Comparison of ENCODE assay signal across 19 mouse cellular contexts in genomic region chr1:162862328-162862727, GRCm38 (mm10). TPM values are rescaled to one million over a fixed set of nuclear protein-coding genes. Genes with fewer than 3 reads are reported as not detected.
DNase-seq lines count a peak whose midpoint lies in the region; ATAC-seq and TF ChIP-seq lines count a peak whose summit lies in the region.
"Had no signal": no experiment of that assay in that cellular context is flagged by ENCODE, and none has a peak within 500 bp of the region (broad histone marks: within the 10 kb centered on the region; RNA-seq: fewer than 3 reads in every experiment).

No protein-coding gene starts in this region.

- TF ChIP-seq CTCF in hindbrain, postnatal 0 days (IDR thresholded peaks at IDR 0.05; ENCODE audit: low read depth), result no peak
- TF ChIP-seq CTCF in liver, adult 2 months (IDR thresholded peaks at IDR 0.05; ENCODE audit: low read depth, low read length), result no peak

- H3K27ac ChIP-seq in hindbrain, embryonic 10.5 days, result peak overlapping the region; percentile 50
- H3K27ac ChIP-seq in hindbrain, postnatal 0 days, result no peak overlapping the region
- H3K27ac ChIP-seq in liver, adult 2 months (replicated peaks; ENCODE audit: insufficient read depth, low read depth, low read length), result peak overlapping the region; percentile 80
- H3K27ac ChIP-seq in liver, embryonic 12.5 days, result no peak overlapping the region
- no peak overlapping the region for H3K27ac ChIP-seq in forebrain, embryonic 10.5 days
- H3K27ac ChIP-seq: forebrain, embryonic 12.5 days; liver, embryonic 15.5 days; neural tube, embryonic 15.5 days had no signal

- no peaks in the 10 kb centered on the region for H3K36me3 ChIP-seq in hindbrain, embryonic 10.5 days
- no peaks in the 10 kb centered on the region for H3K36me3 ChIP-seq in hindbrain, postnatal 0 days (ENCODE audit: insufficient read depth, low read length)
- peaks cover 4% of the 10 kb centered on the region; the same call in 1 of the 2 replicates for H3K36me3 ChIP-seq in liver, adult 2 months (ENCODE audit: control insufficient read depth, insufficient read depth, low read length)
- H3K36me3 ChIP-seq in liver, embryonic 12.5 days, result no peaks in the 10 kb centered on the region
- no peaks in the 10 kb centered on the region for H3K36me3 ChIP-seq in forebrain, embryonic 10.5 days (replicated peaks)
- H3K36me3 ChIP-seq: forebrain, embryonic 12.5 days; heart, embryonic 12.5 days; liver, embryonic 15.5 days; neural tube, embryonic 15.5 days had no signal

- no peak overlapping the region for H3K4me2 ChIP-seq in hindbrain, postnatal 0 days (ENCODE audit: low read depth, low read length)
- H3K4me2 ChIP-seq in liver, embryonic 12.5 days, result no peak overlapping the region
- H3K4me2 ChIP-seq: forebrain, embryonic 12.5 days; heart, embryonic 12.5 days; liver, embryonic 15.5 days; neural tube, embryonic 15.5 days had no signal

- WGBS in hindbrain, embryonic 10.5 days, result 23% methylated on average over 1 of the region's 1 CpGs
- 28% methylated on average over 1 of the region's 1 CpGs for WGBS in hindbrain, postnatal 0 days
- WGBS in liver, adult 2 months, result 19% methylated on average over 1 of the region's 1 CpGs
- 35% methylated on average over 1 of the region's 1 CpGs for WGBS in liver, embryonic 12.5 days (ENCODE audit: insufficient replicate concordance)
- WGBS in forebrain, embryonic 10.5 days, result 14% methylated on average over 1 of the region's 1 CpGs

- H3K79me2 ChIP-seq in liver, adult 2 months (ENCODE audit: control insufficient read depth, insufficient read depth, low read length), result peaks cover 3% of the 10 kb centered on the region; the same call in 1 of the 2 replicates

- TF ChIP-seq POLR2A in liver, adult 2 months (IDR thresholded peaks at IDR 0.05; ENCODE audit: extremely low read depth, insufficient read depth, low read length), result no peak

- no peaks in the 10 kb centered on the region for H3K27me3 ChIP-seq in hindbrain, embryonic 10.5 days (ENCODE audit: insufficient read depth, poor library complexity, severe bottlenecking)
- no peaks in the 10 kb centered on the region for H3K27me3 ChIP-seq in hindbrain, postnatal 0 days (ENCODE audit: insufficient read depth, low read length)
- no peaks in the 10 kb centered on the region for H3K27me3 ChIP-seq in liver, adult 2 months (ENCODE audit: control insufficient read depth, insufficient read depth, low read length)
- H3K27me3 ChIP-seq in liver, embryonic 12.5 days (replicated peaks), result no peaks in the 10 kb centered on the region
- H3K27me3 ChIP-seq in forebrain, embryonic 10.5 days (ENCODE audit: poor library complexity, severe bottlenecking), result no peaks in the 10 kb centered on the region
- H3K27me3 ChIP-seq: forebrain, embryonic 12.5 days; heart, embryonic 12.5 days; liver, embryonic 15.5 days; neural tube, embryonic 15.5 days had no signal

- no peak for DNase-seq in hindbrain, embryonic 10.5 days (ENCODE audit: low spot score)
- DNase-seq in hindbrain, postnatal 0 days (ENCODE audit: low spot score), result no peak
- DNase-seq in liver, adult 2 months (ENCODE audit: extremely low read depth, low read depth, low spot score), result peak; percentile 48
- DNase-seq in adipocyte (ENCODE audit: low spot score), result peak; percentile 35
- DNase-seq in kidney, postnatal 14 days, result peak; percentile 30
- no peak for DNase-seq in urinary bladder, adult 2 months (ENCODE audit: low spot score)
- DNase-seq in forebrain, embryonic 10.5 days (ENCODE audit: extremely low spot score, low spot score), result no peak
- DNase-seq: adrenal gland, postnatal 10 days; cerebellum, adult 8-10 months; lung, postnatal 36 days; thymus, adult 2 months had no signal

- no peak overlapping the region for H3K4me3 ChIP-seq in hindbrain, embryonic 10.5 days
- no peak overlapping the region for H3K4me3 ChIP-seq in hindbrain, postnatal 0 days (ENCODE audit: low read length)
- no peak overlapping the region; the same call in 1 of the 2 replicates for H3K4me3 ChIP-seq in liver, adult 2 months (ENCODE audit: insufficient read depth, low read depth, low read length)
- H3K4me3 ChIP-seq in liver, embryonic 12.5 days, result no peak overlapping the region
- no peak overlapping the region for H3K4me3 ChIP-seq in forebrain, embryonic 10.5 days
- H3K4me3 ChIP-seq: forebrain, embryonic 12.5 days; heart, embryonic 12.5 days; liver, embryonic 15.5 days; neural tube, embryonic 15.5 days had no signal

- H3K9me3 ChIP-seq in hindbrain, embryonic 10.5 days, result no peaks in the 10 kb centered on the region
- H3K9me3 ChIP-seq in hindbrain, postnatal 0 days (ENCODE audit: low read length), result no peaks in the 10 kb centered on the region
- H3K9me3 ChIP-seq in liver, embryonic 12.5 days (replicated peaks), result no peaks in the 10 kb centered on the region
- H3K9me3 ChIP-seq in forebrain, embryonic 10.5 days, result no peaks in the 10 kb centered on the region
- H3K9me3 ChIP-seq: forebrain, embryonic 12.5 days; heart, embryonic 12.5 days; liver, embryonic 15.5 days; neural tube, embryonic 15.5 days had no signal

- no peak for ATAC-seq in hindbrain, postnatal 0 days
- no peak for ATAC-seq in liver, embryonic 12.5 days

- no peak overlapping the region for H3K9ac ChIP-seq in hindbrain, postnatal 0 days (replicated peaks; ENCODE audit: low read length)
- peak overlapping the region; percentile 42 for H3K9ac ChIP-seq in liver, adult 2 months (ENCODE audit: low read depth, low read length)
- H3K9ac ChIP-seq in liver, embryonic 12.5 days, result no peak overlapping the region
- H3K9ac ChIP-seq: forebrain, embryonic 12.5 days; heart, embryonic 12.5 days; liver, embryonic 15.5 days; neural tube, embryonic 15.5 days had no signal

- H3K4me1 ChIP-seq in hindbrain, embryonic 10.5 days (replicated peaks), result peaks cover 31% of the 10 kb centered on the region
- H3K4me1 ChIP-seq in hindbrain, postnatal 0 days (ENCODE audit: insufficient read depth, low read length), result 0 out of 2 replicates have a peak, but pooled peaks cover 5% of the 10 kb centered on the region
- H3K4me1 ChIP-seq in liver, adult 2 months (ENCODE audit: control insufficient read depth, insufficient read depth, low read length), result peaks cover 40% of the 10 kb centered on the region
- peaks cover 25% of the 10 kb centered on the region for H3K4me1 ChIP-seq in liver, embryonic 12.5 days
- peaks cover 37% of the 10 kb centered on the region for H3K4me1 ChIP-seq in forebrain, embryonic 10.5 days
- H3K4me1 ChIP-seq: heart, embryonic 12.5 days had no signal

RNA-seq across cellular contexts. Expression of gene Fmo1, which starts 4.1 kb away (rescaled TPM):
- 11.3 and 11.6 TPM in 2 replicates for polyA plus RNA-seq in hindbrain, embryonic 10.5 days (2016; fragmentation: Nextera tagmentation; extraction: Ambion mirVana)
- 45.3 and 48.8 TPM in 2 replicates for total RNA-seq in hindbrain, postnatal 0 days (2014; rRNA removed)
- polyA plus RNA-seq in hindbrain, postnatal 0 days (2015; fragmentation: Nextera tagmentation; extraction: Ambion mirVana), result 33.2 and 36.8 TPM in 2 replicates
- 187 and 242 TPM in 2 replicates for total RNA-seq in liver, adult 2 months (2014; rRNA removed)
- polyA plus RNA-seq in liver, adult 2 months (2012; rRNA removed), result 152 and 171 TPM in 2 replicates
- polyA plus RNA-seq in liver, embryonic 12.5 days (2016; fragmentation: Nextera tagmentation; extraction: Ambion mirVana), result 3.8 and 4.8 TPM in 2 replicates
- polyA plus RNA-seq in urinary bladder, adult 2 months (2012; rRNA removed), result 120 and 150 TPM in 2 replicates
- 7.2 and 8.2 TPM in 2 replicates for polyA plus RNA-seq in forebrain, embryonic 10.5 days (2016; fragmentation: Nextera tagmentation; extraction: Ambion mirVana)
- total RNA-seq: monocyte, adult 5-6 weeks had no signal

RNA-seq across cellular contexts. Expression of gene Fmo2, which starts 36.2 kb away (rescaled TPM):
- polyA plus RNA-seq in hindbrain, embryonic 10.5 days (2016; fragmentation: Nextera tagmentation; extraction: Ambion mirVana), result not detected in 2 replicates
- 0.14 and 1.1 TPM in 2 replicates for total RNA-seq in hindbrain, postnatal 0 days (2014; rRNA removed)
- 0.44 and 0.68 TPM in 2 replicates for polyA plus RNA-seq in hindbrain, postnatal 0 days (2015; fragmentation: Nextera tagmentation; extraction: Ambion mirVana)
- 49.1 and 52.6 TPM in 2 replicates for total RNA-seq in liver, adult 2 months (2014; rRNA removed)
- 7.8 and 10.4 TPM in 2 replicates for polyA plus RNA-seq in liver, adult 2 months (2012; rRNA removed)
- polyA plus RNA-seq in liver, embryonic 12.5 days (2016; fragmentation: Nextera tagmentation; extraction: Ambion mirVana), result 0.07 and 0.11 TPM in 2 replicates
- 249 and 256 TPM in 2 replicates for polyA plus RNA-seq in urinary bladder, adult 2 months (2012; rRNA removed)
- polyA plus RNA-seq in forebrain, embryonic 10.5 days (2016; fragmentation: Nextera tagmentation; extraction: Ambion mirVana), result not detected in 2 replicates
- total RNA-seq: common myeloid progenitor, adult 5-6 weeks; monocyte, adult 5-6 weeks had no signal
- polyA plus RNA-seq: forebrain, embryonic 12.5 days had no signal

RNA-seq across cellular contexts. Expression of gene Fmo4, which starts 48.6 kb away (rescaled TPM):
- polyA plus RNA-seq in hindbrain, embryonic 10.5 days (2016; fragmentation: Nextera tagmentation; extraction: Ambion mirVana), result 0.27 and 0.36 TPM in 2 replicates
- total RNA-seq in hindbrain, postnatal 0 days (2014; rRNA removed), result 0.52 and 0.90 TPM in 2 replicates
- polyA plus RNA-seq in hindbrain, postnatal 0 days (2015; fragmentation: Nextera tagmentation; extraction: Ambion mirVana), result 0.96 and 1.1 TPM in 2 replicates
- 14.4 and 16.2 TPM in 2 replicates for total RNA-seq in liver, adult 2 months (2014; rRNA removed)
- polyA plus RNA-seq in liver, adult 2 months (2012; rRNA removed), result 7.7 and 8.1 TPM in 2 replicates
- 0.67 and 0.79 TPM in 2 replicates for polyA plus RNA-seq in liver, embryonic 12.5 days (2016; fragmentation: Nextera tagmentation; extraction: Ambion mirVana)
- 1.2 and 1.7 TPM in 2 replicates for polyA plus RNA-seq in urinary bladder, adult 2 months (2012; rRNA removed)
- polyA plus RNA-seq in forebrain, embryonic 10.5 days (2016; fragmentation: Nextera tagmentation; extraction: Ambion mirVana), result 0.29 and 0.33 TPM in 2 replicates
- total RNA-seq: common myeloid progenitor, adult 5-6 weeks; left cerebral cortex, postnatal 25 days; monocyte, adult 5-6 weeks had no signal
- polyA plus RNA-seq: heart, embryonic 12.5 days had no signal

Comparison
In these comparisons a context has a peak if more than half of its experiments do, and no peak if none do; other contexts are left out.
1. H3K27ac ChIP-seq: peak in hindbrain, embryonic 10.5 days (single experiment) and liver, adult 2 months (single experiment); none in hindbrain, postnatal 0 days (single experiment), liver, embryonic 12.5 days (single experiment) and forebrain, embryonic 10.5 days (single experiment).
2. DNase-seq: peak in liver, adult 2 months (single experiment), adipocyte (single experiment) and kidney, postnatal 14 days (single experiment); none in hindbrain, embryonic 10.5 days (single experiment), hindbrain, postnatal 0 days (single experiment), urinary bladder, adult 2 months (single experiment) and forebrain, embryonic 10.5 days (single experiment).
3. RNA of gene Fmo2, which starts 36.2 kb away (polyA plus RNA-seq): 249 to 256 TPM in urinary bladder, adult 2 months; 7.8 to 10.4 TPM in liver, adult 2 months, 0.44 to 0.68 TPM in hindbrain, postnatal 0 days, 0.07 to 0.11 TPM in liver, embryonic 12.5 days, not detected in forebrain, embryonic 10.5 days and not detected in hindbrain, embryonic 10.5 days; every median in the first group is over 10 times any median in the second.